Mouse (Mus musculus) CH12.LX (cell line): ENCODE measurements around the gene Hoxd4.

Experiments
- BHLHE40 ChIP-seq: IDR thresholded peaks from 2 replicates; pipeline ENCODE4 v1.6.1; 2011; ENCODE audit warnings: mild to moderate bottlenecking, low read depth, low read length, improper control_type of control experiment
- CTCF ChIP-seq, 2 experiments: IDR thresholded peaks in 1 of 2; conservative IDR thresholded peaks in 1 of 2; 2 replicates each; pipeline ENCODE4 v1.5.1; 2011 to 2012; ENCODE audit warnings: low read depth in 2 of 2, low read length in 2 of 2, improper control_type of control experiment in 1 of 2, inconsistent platforms in 1 of 2, mild to moderate bottlenecking in 1 of 2, moderate library complexity in 1 of 2
- ELF1 ChIP-seq: IDR thresholded peaks from 2 replicates; pipeline ENCODE4 v1.6.1; 2014; ENCODE audit warnings: low read depth, mild to moderate bottlenecking, inconsistent platforms, low read length, improper control_type of control experiment
- EP300 ChIP-seq: IDR thresholded peaks from 2 replicates; pipeline ENCODE4 v1.6.1; 2011; ENCODE audit warnings: low read length, improper control_type of control experiment
- JUND ChIP-seq: conservative IDR thresholded peaks from 2 replicates; pipeline ENCODE4 v1.6.1; 2011; ENCODE audit warnings: low read depth, low read length, improper control_type of control experiment
- MAFK ChIP-seq: IDR thresholded peaks from 2 replicates; pipeline ENCODE4 v1.6.1; 2011; ENCODE audit warnings: low read length, improper control_type of control experiment; ENCODE audit not compliant: insufficient replicate concordance
- MAX ChIP-seq: IDR thresholded peaks from 2 replicates; pipeline ENCODE4 v1.6.1; 2011; ENCODE audit warnings: low read length, improper control_type of control experiment
- MYC ChIP-seq: IDR thresholded peaks from 2 replicates; pipeline ENCODE4 v1.6.1; 2011; ENCODE audit warnings: low read depth, mild to moderate bottlenecking, improper control_type of control experiment, low read length
- NELFE ChIP-seq: IDR thresholded peaks from 2 replicates; pipeline ENCODE4 v1.6.1; 2011; ENCODE audit warnings: low read depth, low read length, improper control_type of control experiment
- POLR2A ChIP-seq: IDR thresholded peaks from 2 replicates; pipeline ENCODE4 v1.6.1; 2011; ENCODE audit warnings: low read depth, mild to moderate bottlenecking, improper control_type of control experiment, low read length
- SIN3A ChIP-seq: IDR thresholded peaks from 2 replicates; pipeline ENCODE4 v1.6.1; 2012; ENCODE audit warnings: low read length, improper control_type of control experiment, inconsistent platforms
- TBP ChIP-seq: conservative IDR thresholded peaks from 2 replicates; pipeline ENCODE4 v1.6.1; 2011; ENCODE audit warnings: low read depth, low read length, improper control_type of control experiment

DNA sequence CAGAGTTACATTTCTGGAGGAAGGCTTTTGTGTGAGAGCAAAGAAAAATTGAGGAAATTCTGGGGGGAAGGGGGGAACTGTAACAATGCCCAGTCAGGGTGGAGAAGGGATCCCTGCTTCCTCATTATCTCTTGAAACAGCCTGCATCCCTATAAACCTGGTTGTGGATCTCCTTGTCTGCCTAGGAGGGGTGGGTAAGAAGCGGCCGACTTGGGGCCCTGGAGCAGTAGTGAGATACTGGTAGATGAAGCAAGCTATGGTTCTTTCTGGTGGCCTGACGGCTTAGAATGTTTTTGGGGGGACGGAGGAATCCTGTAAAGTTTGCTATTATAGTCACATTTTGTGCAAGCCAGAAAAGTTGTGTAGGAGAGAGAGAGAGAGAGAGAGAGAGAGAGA is 18.3 kb upstream of the Hoxd4 start:
- TF ChIP-seq EP300, result no peak
- no peak for TF ChIP-seq ELF1
- no peak for TF ChIP-seq POLR2A
- TF ChIP-seq SIN3A, result no peak
- TF ChIP-seq MAFK, result no peak
- no peak for TF ChIP-seq JUND
- no peak for TF ChIP-seq BHLHE40
- no peak for TF ChIP-seq CTCF (conservative IDR thresholded peaks at IDR 0.05 in 1 of 2, IDR thresholded peaks at IDR 0.05 in 1 of 2; ENCODE audit: low read depth in 2 of 2, low read length in 2 of 2)
- TF ChIP-seq NELFE, result no peak
- no peak for TF ChIP-seq MAX
- no peak for TF ChIP-seq TBP
- TF ChIP-seq MYC, result no peak
